Mouse (Mus musculus) olfactory bulb, adult 2 months (tissue): ENCODE measurements at regions not wholly inside any gene's neighbourhood (a gene's known extent, or its start where the extent isn't known, plus 50 kb on each side); places are given as distances from the start of the nearest gene placed in this dataset.

Source experiments
- H3K27ac ChIP-seq: fragments of 200-500 bp; 2 replicates; pipeline ENCODE4 v1.5.1; 2012; ENCODE audit warnings: low read depth, low read length; ENCODE audit not compliant: insufficient read depth
- H3K4me1 ChIP-seq: fragments of 200-500 bp; 2 replicates; pipeline ENCODE4 v1.6.1; 2012; ENCODE audit warnings: low read length; ENCODE audit not compliant: control insufficient read depth, insufficient read depth
- H3K4me3 ChIP-seq: fragments of 200-500 bp; 2 replicates; pipeline ENCODE4 v1.5.1; 2012; ENCODE audit warnings: mild to moderate bottlenecking, low read depth, low read length, moderate library complexity; ENCODE audit not compliant: insufficient read depth
- CTCF ChIP-seq: fragments of 200-500 bp; IDR thresholded peaks from 2 replicates; pipeline ENCODE4 v1.5.1; 2012; ENCODE audit warnings: low read depth, mild to moderate bottlenecking, low read length, moderate library complexity; ENCODE audit not compliant: insufficient read depth
- POLR2A ChIP-seq: fragments of 200-500 bp; IDR thresholded peaks from 2 replicates; pipeline ENCODE4 v1.6.1; 2012; ENCODE audit warnings: mild to moderate bottlenecking, low read depth, low read length, moderate library complexity; ENCODE audit not compliant: insufficient read depth
- WGBS: fragments of 180-500 bp; shearing (Covaris S2); methylation state at CpG from one replicate; pipeline ENCODE4 v1.1.7; 2018; 5-methylcytosine and 5-hydroxymethylcytosine counted together

GRCm38 (mm10) chr6:52085932-52086643, 72.0 kb downstream of the Hoxa1 start:
- 90% methylated on average over 17 of the region's 17 CpGs for WGBS

DNA sequence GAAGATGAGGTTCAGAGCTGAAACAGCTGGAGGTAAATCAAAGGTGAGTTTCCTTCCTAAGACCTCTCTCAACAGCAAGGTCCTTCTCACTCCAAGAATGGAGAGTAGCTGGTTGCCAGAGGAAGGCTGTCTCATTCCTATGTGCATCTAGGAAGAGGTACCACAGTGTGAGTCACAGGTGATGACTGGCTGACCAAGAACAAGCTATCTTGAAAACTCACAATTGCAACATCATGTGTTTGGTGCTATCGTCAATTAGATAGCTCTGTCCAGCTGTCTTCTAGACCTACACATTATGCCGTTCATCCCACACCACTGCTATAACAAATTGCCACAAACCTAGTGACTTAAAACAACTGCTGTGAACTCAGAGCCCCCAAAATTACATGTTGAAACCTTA, 72.3 kb upstream of the Skap2 start:
- Histone ChIP-seq H3K27ac (no peak overlapping the region), H3K4me3 (no peak overlapping the region), H3K4me1 (no peaks in the 10 kb centered on the region)
- TF ChIP-seq POLR2A: no peak
- TF ChIP-seq CTCF: no peak
- 92% methylated on average over 2 of the region's 2 CpGs for WGBS

More at GRCm38 (mm10) chr6:52085932-52086643, 72.0 kb downstream of the Hoxa1 start:
- Histone ChIP-seq H3K4me1 (no peaks in the 10 kb centered on the region), H3K4me3 (no peak overlapping the region), H3K27ac (no peak overlapping the region)
- no peak for TF ChIP-seq POLR2A
- no peak for TF ChIP-seq CTCF

DNA sequence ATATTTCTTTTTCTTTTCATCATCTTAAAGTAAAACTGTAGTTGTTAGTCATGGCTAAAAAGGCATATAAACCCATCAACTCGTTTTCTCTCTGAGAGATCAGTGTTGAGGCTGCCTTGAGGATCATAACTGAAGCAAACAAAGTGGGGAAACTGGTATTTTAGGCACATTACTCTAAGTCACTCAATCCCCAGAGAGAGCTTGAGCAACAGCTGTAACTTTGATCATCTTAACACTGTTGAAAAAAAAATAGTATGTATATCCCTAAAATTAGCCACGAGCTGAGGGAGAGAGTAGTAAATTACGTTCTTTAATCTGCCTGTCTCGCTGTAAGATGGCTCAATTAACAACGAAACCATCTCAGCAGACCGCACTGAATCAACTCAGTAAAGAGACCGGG, 67.2 kb upstream of the Skap2 start:
- H3K4me3 ChIP-seq: no peak overlapping the region
- 39% methylated on average over 7 of the region's 7 CpGs for WGBS
- TF ChIP-seq CTCF (no peak), POLR2A (no peak)
- no peak overlapping the region for H3K27ac ChIP-seq
- no peaks in the 10 kb centered on the region for H3K4me1 ChIP-seq

- Histone ChIP-seq H3K4me1 (no peaks in the 10 kb centered on the region), H3K4me3 (no peak overlapping the region), H3K27ac (no peak overlapping the region)
- 36% methylated on average over 12 of the region's 12 CpGs for WGBS
- no peak for TF ChIP-seq CTCF
- no peak for TF ChIP-seq POLR2A
These were observed 66.4 kb upstream of the Skap2 start for GRCm38 (mm10) chr6:52078530-52079340.

- 64% methylated on average over 15 of the region's 15 CpGs for WGBS
- TF ChIP-seq CTCF (no peak), POLR2A (no peak)
- no peak overlapping the region for H3K4me3 ChIP-seq
- H3K27ac ChIP-seq: no peak overlapping the region
- no peaks in the 10 kb centered on the region for H3K4me1 ChIP-seq
These were observed 64.0 kb upstream of the Skap2 start for GRCm38 (mm10) chr6:52076179-52076932.

- Histone ChIP-seq H3K4me1 (no peaks in the 10 kb centered on the region), H3K27ac (no peak overlapping the region)
- WGBS: 92% methylated on average over 2 of the region's 2 CpGs
These were observed 62.6 kb upstream of the Skap2 start for GRCm38 (mm10) chr6:52074904-52075303.

GRCm38 (mm10) chr6:52067151-52067550, 54.8 kb upstream of the Skap2 start:
- H3K27ac ChIP-seq: no peak overlapping the region
- no peaks in the 10 kb centered on the region for H3K4me1 ChIP-seq
- WGBS: 85% methylated on average over 9 of the region's 9 CpGs
- H3K4me3 ChIP-seq: no peak overlapping the region
- TF ChIP-seq CTCF: no peak

More at GRCm38 (mm10) chr6:52074904-52075303, 62.6 kb upstream of the Skap2 start:
- TF ChIP-seq CTCF: no peak
- TF ChIP-seq POLR2A: no peak
- H3K4me3 ChIP-seq: no peak overlapping the region

DNA sequence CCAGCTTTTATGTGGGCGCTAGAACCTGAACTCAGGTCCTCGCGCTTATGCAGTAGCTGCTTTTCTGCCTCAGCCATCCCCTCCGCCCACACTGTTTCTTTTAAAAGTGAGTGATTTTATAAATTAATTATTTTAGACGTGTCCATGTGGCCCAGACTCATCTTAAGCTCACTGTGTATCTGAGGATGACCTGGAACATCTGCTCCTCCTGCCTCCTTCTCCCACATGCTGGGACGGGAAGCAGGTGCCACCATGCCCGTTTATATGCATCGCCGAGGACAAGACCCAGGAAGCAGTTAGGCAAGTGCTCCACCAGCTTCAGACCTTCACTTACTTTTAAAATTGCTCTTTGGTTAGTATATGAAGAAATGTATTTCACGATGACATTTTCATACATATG, 53.3 kb upstream of the Skap2 start:
- H3K27ac ChIP-seq: no peak overlapping the region
- H3K4me3 ChIP-seq: no peak overlapping the region
- H3K4me1 ChIP-seq: no peaks in the 10 kb centered on the region
- 96% methylated on average over 10 of the region's 10 CpGs for WGBS
- TF ChIP-seq POLR2A (no peak), CTCF (no peak)
